Mouse (Mus musculus): ENCODE measurements around the gene Coa4. TPM values are rescaled to one million over a fixed set of nuclear protein-coding genes. Genes with fewer than 3 reads are reported as not detected.
A peak's percentile ranks its signal among the peaks of the same experiment; 100 is the strongest.

Gene Coa4
- polyA plus RNA-seq, 1 experiment from 2014 or later = 12.6 TPM

DNA sequence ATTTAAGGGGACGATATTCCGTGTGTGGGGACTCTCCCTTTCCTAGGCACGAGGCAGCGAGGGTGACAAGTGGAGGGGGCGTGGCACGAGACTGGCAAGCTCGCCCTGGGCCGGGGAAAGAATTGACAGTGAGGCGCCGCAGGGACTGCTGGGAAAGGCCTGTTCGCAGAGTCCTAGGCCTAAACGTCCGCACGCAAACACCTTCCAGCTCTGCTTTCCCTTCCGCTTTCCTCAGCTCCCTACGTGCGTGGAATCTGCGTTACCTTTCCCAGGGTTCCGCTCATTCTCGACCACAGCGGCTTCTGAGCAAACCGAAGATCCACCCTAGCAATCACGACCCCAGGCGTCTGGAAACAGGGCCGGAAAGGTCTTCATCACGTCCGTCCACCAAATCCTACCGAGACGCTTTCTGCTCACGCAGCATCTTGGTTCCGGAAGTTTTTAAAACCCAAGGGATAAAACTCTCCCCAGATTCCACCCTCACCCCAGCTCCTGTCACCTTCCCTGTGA is 45.9 kb downstream of the Coa4 start:
- POLR2A ChIA-PET = interaction anchor here (0.5 to 1.3 kb wide), 5 partner anchors 8 to 76 kb away, joined by 3 to 4 read pairs (median 3); partner anchors contain the start of gene Rab6a

DNA sequence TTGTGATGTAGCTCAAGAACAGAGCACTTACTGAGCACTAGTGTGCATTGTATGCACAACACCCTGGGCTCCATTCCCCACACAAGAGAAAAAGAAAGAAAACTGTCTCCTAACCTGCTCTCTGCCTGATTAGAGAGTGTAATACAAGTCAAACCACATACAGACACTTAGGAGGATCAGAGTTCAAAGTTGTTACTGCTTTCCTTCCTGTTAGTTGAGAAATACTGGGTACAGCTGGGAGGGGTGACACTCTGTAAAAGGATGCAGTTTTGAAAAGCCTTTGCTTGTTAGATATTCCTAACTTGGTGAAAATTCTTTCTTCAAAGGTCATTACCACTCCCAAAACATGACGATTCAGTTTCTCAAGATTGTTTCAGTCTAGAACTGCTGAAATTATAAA is 52.9 kb downstream of the Coa4 start:
- no peaks in the 10 kb centered on the region for H3K27me3 ChIP-seq
- CTCF ChIA-PET = interaction anchor here (1.1 kb wide), 1 partner anchor 12 kb away, joined by 3 read pairs; no protein-coding TSS in a partner anchor
- DNase-seq (ENCODE audit: low read depth, low spot score) (no peak), ATAC-seq (no peak)
- POLR2A ChIA-PET = no interaction called here
- no peak for TF ChIP-seq CTCF (IDR thresholded peaks at IDR 0.05)
- in situ Hi-C loops (cut with MboI; ENCODE audit: low pct_unique_long_range_greater_than_20kb) = no loop called here

More for the DNA sequence above, 45.9 kb downstream of the Coa4 start:
- no peak for TF ChIP-seq CTCF (IDR thresholded peaks at IDR 0.05)
- ATAC-seq = peak; percentile 65
- DNase-seq (ENCODE audit: low read depth, low spot score) = peak; percentile 70
- H3K27me3 ChIP-seq = no peaks in the 10 kb centered on the region
- CTCF ChIA-PET = no interaction called here
- in situ Hi-C loops (cut with MboI; ENCODE audit: low pct_unique_long_range_greater_than_20kb) = no loop called here

Other genes with a start within 250 kb of the Coa4 start
- gene C2cd3, start 164.8 kb upstream of the Coa4 start, polyA plus RNA-seq (2021) = 27.0 TPM
- gene Ppme1, start 164.8 kb upstream of the Coa4 start, polyA plus RNA-seq (2021) = 60.3 TPM
- gene Ucp3, start 64.1 kb upstream of the Coa4 start, polyA plus RNA-seq (2021) = 0.06 TPM
- 47.7 TPM for gene Ucp2, start 43.7 kb upstream of the Coa4 start, polyA plus RNA-seq (2021)
- gene Dnajb13, start 22.1 kb upstream of the Coa4 start, polyA plus RNA-seq (2021) = 0.05 TPM
- gene Rab6a, start 70.3 kb downstream of the Coa4 start, polyA plus RNA-seq (2021) = 93.1 TPM
- 25.3 TPM for gene Mrpl48, start 71.2 kb downstream of the Coa4 start, polyA plus RNA-seq (2021)
- 9.5 TPM for gene Plekhb1, start 125.3 kb downstream of the Coa4 start, polyA plus RNA-seq (2021)
- 40.2 TPM for gene Fam168a, start 169.6 kb downstream of the Coa4 start, polyA plus RNA-seq (2021)